31 mouse cellular contexts compared by ENCODE assay signal in the genomic region with DNA sequence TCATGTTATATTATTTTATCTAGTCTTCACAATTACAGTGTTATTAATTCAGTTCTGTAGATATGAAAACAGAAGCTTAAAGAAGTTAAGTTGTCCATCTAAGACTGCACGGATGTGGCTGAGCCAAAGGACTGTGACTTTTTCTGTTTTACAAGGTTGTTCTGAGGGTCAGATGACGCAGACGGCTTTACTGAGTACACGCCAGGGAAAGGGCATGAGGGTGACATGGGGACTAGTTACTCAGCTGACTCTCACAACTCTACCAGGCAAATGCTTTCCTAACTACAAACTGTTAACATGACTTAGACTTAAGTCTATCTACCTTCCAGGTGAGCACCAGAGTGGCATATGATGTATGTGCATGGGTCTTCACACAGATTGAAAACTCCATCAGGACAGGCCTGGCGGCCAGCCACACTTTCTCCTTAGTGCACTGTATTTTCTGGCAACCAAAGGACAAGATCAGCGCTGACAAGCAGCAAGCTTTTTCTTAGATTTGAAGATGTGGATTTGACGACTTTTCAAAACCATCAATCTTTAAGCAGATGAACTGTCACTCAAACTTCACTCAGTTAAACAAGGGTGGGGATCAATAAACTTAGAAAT. TPM values are rescaled to one million over a fixed set of nuclear protein-coding genes. Genes with fewer than 3 reads are reported as not detected.
DNase-seq lines count a peak whose midpoint lies in the region; ATAC-seq and TF ChIP-seq lines count a peak whose summit lies in the region.
"Had no signal": no experiment of that assay in that cellular context is flagged by ENCODE, and none has a peak within 500 bp of the region (broad histone marks: within the 10 kb centered on the region; RNA-seq: fewer than 3 reads in every experiment).

No protein-coding gene starts in this region.

- no peak for ATAC-seq in liver, postnatal 0 days
- ATAC-seq: forebrain, embryonic 14.5 days; forebrain, postnatal 0 days; intestine, postnatal 0 days; Patski had no signal

- peak; percentile 61 to 71 for DNase-seq in cerebellum, postnatal 10 days
- no peak for DNase-seq in cerebellum, adult 8-10 months
- peak; percentile 24 to 36 for DNase-seq in adrenal gland, adult 18-20 months (ENCODE audit: low spot score in 2 of 2)
- DNase-seq in adrenal gland, adult 8-10 months, result peak; percentile 69
- DNase-seq in adrenal gland, postnatal 25 days, result peak; percentile 23
- no peak for DNase-seq in liver, postnatal 0 days
- no peak for DNase-seq in frontal cortex, postnatal 25 days (ENCODE audit: low spot score in 2 of 2)
- DNase-seq: B cell, adult 2 months; cerebellum, adult 18-20 months; forebrain, postnatal 0 days; gastrocnemius, postnatal 36 days; heart, adult 2 months; heart, postnatal 14 days; heart, postnatal 4 days; kidney, adult 2 months had no signal

- no peak for TF ChIP-seq CTCF in liver, postnatal 0 days (IDR thresholded peaks at IDR 0.05; ENCODE audit: low read depth)

- no peak overlapping the region for H3K4me2 ChIP-seq in liver, postnatal 0 days (ENCODE audit: low read depth, low read length)
- H3K4me2 ChIP-seq: embryonic facial prominence, embryonic 12.5 days; embryonic facial prominence, embryonic 15.5 days; heart, embryonic 13.5 days; hindbrain, embryonic 15.5 days had no signal

- H3K4me1 ChIP-seq in liver, postnatal 0 days (ENCODE audit: insufficient read depth), result no peaks in the 10 kb centered on the region
- H3K4me1 ChIP-seq: embryonic facial prominence, embryonic 12.5 days; embryonic facial prominence, embryonic 15.5 days; heart, embryonic 10.5 days; heart, embryonic 13.5 days; hindbrain, embryonic 15.5 days had no signal

- no peak for TF ChIP-seq EP300 in liver, postnatal 0 days (IDR thresholded peaks at IDR 0.05; ENCODE audit: low read depth)

- H3K27me3 ChIP-seq in liver, postnatal 0 days (ENCODE audit: insufficient read depth, low read length), result no peaks in the 10 kb centered on the region
- H3K27me3 ChIP-seq: CH12.LX; embryonic facial prominence, embryonic 12.5 days; embryonic facial prominence, embryonic 15.5 days; heart, embryonic 13.5 days; hindbrain, embryonic 15.5 days; Patski had no signal

- H3K36me3 ChIP-seq in liver, postnatal 0 days (replicated peaks; ENCODE audit: insufficient read depth, low read length), result no peaks in the 10 kb centered on the region
- H3K36me3 ChIP-seq: embryonic facial prominence, embryonic 12.5 days; embryonic facial prominence, embryonic 15.5 days; G1E; heart, embryonic 10.5 days; heart, embryonic 13.5 days; hindbrain, embryonic 15.5 days had no signal

- no peak overlapping the region for H3K9ac ChIP-seq in liver, postnatal 0 days (replicated peaks)
- H3K9ac ChIP-seq: embryonic facial prominence, embryonic 12.5 days; embryonic facial prominence, embryonic 15.5 days; forebrain, postnatal 0 days; heart, embryonic 13.5 days; hindbrain, embryonic 15.5 days had no signal

- no peaks in the 10 kb centered on the region for H3K9me3 ChIP-seq in liver, postnatal 0 days (ENCODE audit: low read length)
- H3K9me3 ChIP-seq: embryonic facial prominence, embryonic 12.5 days; embryonic facial prominence, embryonic 15.5 days; G1E; heart, embryonic 10.5 days; heart, embryonic 13.5 days; hindbrain, embryonic 15.5 days had no signal

- no peak overlapping the region for H3K27ac ChIP-seq in liver, postnatal 0 days (ENCODE audit: low read depth)
- H3K27ac ChIP-seq: embryonic facial prominence, embryonic 12.5 days; embryonic facial prominence, embryonic 15.5 days; heart, adult 2 months; heart, embryonic 10.5 days; heart, embryonic 13.5 days; hindbrain, embryonic 15.5 days had no signal

- WGBS in liver, postnatal 0 days (ENCODE audit: insufficient replicate concordance), result 78% methylated on average over 7 of the region's 7 CpGs

- H3K4me3 ChIP-seq in liver, postnatal 0 days (ENCODE audit: low read depth, low read length), result no peak overlapping the region
- H3K4me3 ChIP-seq: embryonic facial prominence, embryonic 12.5 days; embryonic facial prominence, embryonic 15.5 days; heart, adult 2 months; heart, embryonic 10.5 days; heart, embryonic 13.5 days; hindbrain, embryonic 15.5 days had no signal

RNA-seq across cellular contexts. Expression of gene Gm12117, which starts 42.6 kb away (rescaled TPM):
- total RNA-seq in adrenal gland, adult 18-20 months (2021), result not detected
- not detected for total RNA-seq in adrenal gland, adult 8-10 months (2022)
- not detected in 2 replicates for total RNA-seq in adrenal gland, postnatal 25 days (2021)
- polyA plus RNA-seq in liver, postnatal 0 days (2015; fragmentation: Nextera tagmentation; extraction: Ambion mirVana), result not detected in 2 replicates
- total RNA-seq: CH12.LX; common myeloid progenitor, adult 5-6 weeks; gastrocnemius, adult 8-10 months; gastrocnemius, postnatal 36 days; granulocyte monocyte progenitor cell, adult 5-6 weeks; heart, adult 2 months; heart, postnatal 14 days had no signal
- polyA plus RNA-seq: embryonic facial prominence, embryonic 12.5 days; embryonic facial prominence, embryonic 15.5 days; forebrain, embryonic 11.5 days; forebrain, embryonic 14.5 days; forebrain, postnatal 0 days; G1E; heart, adult 2 months; heart, embryonic 13.5 days; heart, embryonic 16.5 days; intestine, embryonic 14.5 days; intestine, postnatal 0 days; kidney, adult 2 months; Patski had no signal

Comparison
In these comparisons a context has a peak if more than half of its experiments do, and no peak if none do; other contexts are left out.
1. DNase-seq: peak in cerebellum, postnatal 10 days (2 of 2), adrenal gland, adult 18-20 months (2 of 2), adrenal gland, adult 8-10 months (single experiment) and adrenal gland, postnatal 25 days (single experiment); none in cerebellum, adult 8-10 months (single experiment), liver, postnatal 0 days (single experiment) and frontal cortex, postnatal 25 days (0 of 2).